Mouse (Mus musculus) midbrain, postnatal 0 days (tissue): ENCODE measurements at regions not wholly inside any gene's neighbourhood (a gene's known extent, or its start where the extent isn't known, plus 50 kb on each side); places are given as distances from the start of the nearest gene placed in this dataset.

Source experiments
- ATAC-seq: fragments of 200-750 bp; cut with Nextera tagmentation; 2 replicates; pipeline ENCODE4 v1.8.0; 2017; ENCODE audit warnings: moderate number of reproducible peaks, mild to moderate bottlenecking, moderate TSS enrichment, moderate library complexity; ENCODE audit not compliant: low FRiP score
- DNase-seq: peaks from one replicate; pipeline ENCODE4 v3.0.0-alpha.2; 2015; ENCODE audit warnings: low spot score
- H3K27ac ChIP-seq: fragments of 300-500 bp; sonication (generic); 2 replicates; pipeline ENCODE4 v1.5.1; 2014; ENCODE audit warnings: low read depth, mild to moderate bottlenecking, low read length, mixed read lengths
- H3K27me3 ChIP-seq: fragments of 300-500 bp; sonication (generic); 2 replicates; pipeline ENCODE4 v1.6.1; 2014; ENCODE audit warnings: low read length, control low read depth, mixed read lengths; ENCODE audit not compliant: insufficient read depth
- H3K36me3 ChIP-seq: fragments of 300-500 bp; sonication (generic); 2 replicates; pipeline ENCODE4 v1.6.1; 2014; ENCODE audit warnings: low read length, control low read depth, mixed read lengths; ENCODE audit not compliant: insufficient read depth
- H3K4me1 ChIP-seq: fragments of 300-500 bp; sonication (generic); 2 replicates; pipeline ENCODE4 v1.6.1; 2014; ENCODE audit warnings: mild to moderate bottlenecking, control low read depth, antibody characterized with exemption, low read length, mixed read lengths; ENCODE audit not compliant: insufficient read depth
- H3K4me2 ChIP-seq: fragments of 300-500 bp; sonication (generic); 2 replicates; pipeline ENCODE4 v1.6.1; 2014; ENCODE audit warnings: low read depth, mild to moderate bottlenecking, low read length, mixed read lengths; ENCODE audit not compliant: poor library complexity, severe bottlenecking
- H3K4me3 ChIP-seq: fragments of 300-500 bp; sonication (generic); 2 replicates; pipeline ENCODE4 v1.5.1; 2014; ENCODE audit warnings: low read depth, mild to moderate bottlenecking, low read length, moderate library complexity
- H3K9ac ChIP-seq: fragments of 300-500 bp; sonication (generic); replicated peaks from 2 replicates; pipeline ENCODE4 v1.6.1; 2014; ENCODE audit warnings: mild to moderate bottlenecking, low read length, moderate library complexity, mixed read lengths; ENCODE audit not compliant: poor library complexity, severe bottlenecking
- H3K9me3 ChIP-seq: fragments of 300-500 bp; sonication (generic); 2 replicates; pipeline ENCODE4 v1.6.1; 2016; ENCODE audit warnings: low read length, control low read depth
- CTCF ChIP-seq: IDR thresholded peaks from 2 replicates; pipeline ENCODE4 v1.5.1; 2016; ENCODE audit warnings: antibody characterized with exemption, mild to moderate bottlenecking
- WGBS: fragments of 180-500 bp; shearing (Covaris S2); extraction: QIAGEN DNeasy Blood & Tissue Kit; methylation state at CpG from one replicate; pipeline ENCODE4 v1.1.7; 2014; 5-methylcytosine and 5-hydroxymethylcytosine counted together

GRCm38 (mm10) chr15:59167937-59168659, 279.0 kb downstream of the Gm49356 start:
- no peaks in the 10 kb centered on the region for H3K27me3 ChIP-seq
- no peaks in the 10 kb centered on the region for H3K36me3 ChIP-seq
- 91% methylated on average over 8 of the region's 8 CpGs for WGBS
- TF ChIP-seq CTCF = no peak
- no peak overlapping the region for H3K4me3 ChIP-seq
- H3K4me2 ChIP-seq = no peak overlapping the region
- no peak overlapping the region for H3K9ac ChIP-seq
- H3K4me1 ChIP-seq = no peaks in the 10 kb centered on the region
- no peak for DNase-seq
- no peaks in the 10 kb centered on the region for H3K9me3 ChIP-seq
- no peak overlapping the region for H3K27ac ChIP-seq
- ATAC-seq = no peak

GRCm38 (mm10) chr15:59168660-59169170, 279.6 kb downstream of the Gm49356 start:
- H3K36me3 ChIP-seq = no peaks in the 10 kb centered on the region
- H3K27me3 ChIP-seq = no peaks in the 10 kb centered on the region
- no peak overlapping the region for H3K27ac ChIP-seq
- no peak for TF ChIP-seq CTCF
- DNase-seq = no peak
- H3K4me2 ChIP-seq = no peak overlapping the region
- H3K9ac ChIP-seq = no peak overlapping the region
- no peak for ATAC-seq
- no peaks in the 10 kb centered on the region for H3K9me3 ChIP-seq
- WGBS = 67% methylated on average over 4 of the region's 4 CpGs
- no peak overlapping the region for H3K4me3 ChIP-seq
- no peaks in the 10 kb centered on the region for H3K4me1 ChIP-seq

GRCm38 (mm10) chr15:59169237-59169797, 280.2 kb downstream of the Gm49356 start:
- DNase-seq (no peak), ATAC-seq (no peak)
- no peaks in the 10 kb centered on the region for H3K27me3 ChIP-seq
- WGBS = 92% methylated on average over 12 of the region's 12 CpGs
- no peak overlapping the region for H3K4me3 ChIP-seq
- no peak overlapping the region for H3K9ac ChIP-seq
- peaks cover 3% of the 10 kb centered on the region; the same call in 1 of the 2 replicates for H3K4me1 ChIP-seq
- no peak overlapping the region for H3K4me2 ChIP-seq
- no peak overlapping the region for H3K27ac ChIP-seq
- no peak for TF ChIP-seq CTCF
- no peaks in the 10 kb centered on the region for H3K36me3 ChIP-seq
- H3K9me3 ChIP-seq = no peaks in the 10 kb centered on the region

- H3K4me3 ChIP-seq = no peak overlapping the region
- no peak overlapping the region for H3K27ac ChIP-seq
- no peaks in the 10 kb centered on the region for H3K27me3 ChIP-seq
- no peak overlapping the region for H3K4me2 ChIP-seq
- H3K9ac ChIP-seq = no peak overlapping the region
- 97% methylated on average over 3 of the region's 3 CpGs for WGBS
- no peak for TF ChIP-seq CTCF
- H3K36me3 ChIP-seq = no peaks in the 10 kb centered on the region
- peaks cover 3% of the 10 kb centered on the region; the same call in 1 of the 2 replicates for H3K4me1 ChIP-seq
- H3K9me3 ChIP-seq = no peaks in the 10 kb centered on the region
- ATAC-seq (no peak), DNase-seq (no peak)
Measured at GRCm38 (mm10) chr15:59169831-59170230, 280.7 kb downstream of the Gm49356 start.

GRCm38 (mm10) chr15:59171120-59171519, 282.0 kb downstream of the Gm49356 start:
- TF ChIP-seq CTCF = no peak
- no peak overlapping the region for H3K4me2 ChIP-seq
- peaks cover 3% of the 10 kb centered on the region; the same call in 1 of the 2 replicates for H3K4me1 ChIP-seq
- ATAC-seq (no peak), DNase-seq (no peak)
- no peaks in the 10 kb centered on the region for H3K27me3 ChIP-seq
- H3K9ac ChIP-seq = no peak overlapping the region
- H3K36me3 ChIP-seq = no peaks in the 10 kb centered on the region
- 21% methylated on average over 6 of the region's 6 CpGs for WGBS
- no peak overlapping the region for H3K27ac ChIP-seq
- no peak overlapping the region for H3K4me3 ChIP-seq
- no peaks in the 10 kb centered on the region for H3K9me3 ChIP-seq
